Mouse (Mus musculus): ENCODE data around the gene Cdc42bpa. TPM values are rescaled to one million over a fixed set of nuclear protein-coding genes. Genes with fewer than 3 reads are reported as not detected.

Gene Cdc42bpa
- polyA plus RNA-seq, 1 experiment from 2014 or later = 30.3 TPM

- WGBS = 81% methylated on average over 4 of the region's 4 CpGs
- no peak within 1 kb of the TSS for H3K4me3 ChIP-seq (ENCODE audit: low read depth, low read length)
- no peak for ATAC-seq
Measured at GRCm38 (mm10) chr1:180198959-180199714, 238.9 kb downstream of the Cdc42bpa start, which contains the start of gene Coq8a. Gene Coq8a (minus strand): TSS chr1:180199602.

GRCm38 (mm10) chr1:180199715-180200050 lies 239.4 kb downstream of the Cdc42bpa start:
- H3K36me3 ChIP-seq (ENCODE audit: control insufficient read depth, insufficient read depth, low read length) = no peaks in the 10 kb centered on the region
- peaks cover 9% of the 10 kb centered on the region for H3K4me1 ChIP-seq (ENCODE audit: control insufficient read depth, insufficient read depth, low read length)
- peaks cover under 1% of the 10 kb centered on the region; the same call in 1 of the 2 replicates for H3K27me3 ChIP-seq (ENCODE audit: control insufficient read depth, insufficient read depth, low read depth, low read length)
- H3K9ac ChIP-seq (ENCODE audit: low read depth, low read length) = no peak overlapping the region
- WGBS = 76% methylated on average over 4 of the region's 4 CpGs
- H3K9me3 ChIP-seq (replicated peaks; ENCODE audit: control insufficient read depth, low read length, poor library complexity, severe bottlenecking) = 0 out of 2 replicates have a peak, but pooled peaks cover 3% of the 10 kb centered on the region
- H3K27ac ChIP-seq (ENCODE audit: low read length) = no peak overlapping the region
- ATAC-seq = no peak
- H3K4me3 ChIP-seq (ENCODE audit: low read depth, low read length) = no peak overlapping the region
- no peak overlapping the region for H3K4me2 ChIP-seq (ENCODE audit: low read length)

More at GRCm38 (mm10) chr1:180198959-180199714, 238.9 kb downstream of the Cdc42bpa start, which contains the start of gene Coq8a:
- H3K9me3 ChIP-seq (replicated peaks; ENCODE audit: control insufficient read depth, low read length, poor library complexity, severe bottlenecking) = no peaks in the 10 kb centered on the region
- no peak within 1 kb of the TSS for H3K27ac ChIP-seq (ENCODE audit: low read length)
- no peaks in the 10 kb centered on the region for H3K36me3 ChIP-seq (ENCODE audit: control insufficient read depth, insufficient read depth, low read length)
- H3K4me1 ChIP-seq (ENCODE audit: control insufficient read depth, insufficient read depth, low read length) = peaks cover 9% of the 10 kb centered on the region
- H3K27me3 ChIP-seq (ENCODE audit: control insufficient read depth, insufficient read depth, low read depth, low read length) = peaks cover 6% of the 10 kb centered on the region; the same call in 1 of the 2 replicates
- H3K4me2 ChIP-seq (ENCODE audit: low read length) = no peak within 1 kb of the TSS
- no peak within 1 kb of the TSS for H3K9ac ChIP-seq (ENCODE audit: low read depth, low read length)

GRCm38 (mm10) chr1:180200722-180201121 lies 240.4 kb downstream of the Cdc42bpa start:
- Histone ChIP-seq H3K4me1 (ENCODE audit: control insufficient read depth, insufficient read depth, low read length) (0 out of 2 replicates have a peak, but pooled peaks cover 2% of the 10 kb centered on the region), H3K4me2 (ENCODE audit: low read length) (no peak overlapping the region), H3K4me3 (ENCODE audit: low read depth, low read length) (no peak overlapping the region), H3K27ac (ENCODE audit: low read length) (no peak overlapping the region), H3K9ac (ENCODE audit: low read depth, low read length) (no peak overlapping the region), H3K27me3 (ENCODE audit: control insufficient read depth, insufficient read depth, low read depth, low read length) (no peaks in the 10 kb centered on the region), H3K9me3 (replicated peaks; ENCODE audit: control insufficient read depth, low read length, poor library complexity, severe bottlenecking) (0 out of 2 replicates have a peak, but pooled peaks cover 3% of the 10 kb centered on the region), H3K36me3 (ENCODE audit: control insufficient read depth, insufficient read depth, low read length) (no peaks in the 10 kb centered on the region)
- WGBS = 70% methylated on average over 5 of the region's 5 CpGs
- ATAC-seq = no peak

GRCm38 (mm10) chr1:180208370-180208769 lies 248.1 kb downstream of the Cdc42bpa start:
- no peak for ATAC-seq
- H3K9me3 ChIP-seq (replicated peaks; ENCODE audit: control insufficient read depth, low read length, poor library complexity, severe bottlenecking) = 0 out of 2 replicates have a peak, but pooled peaks cover 3% of the 10 kb centered on the region

GRCm38 (mm10) chr1:180210031-180210432 lies 249.8 kb downstream of the Cdc42bpa start:
- no peak overlapping the region for H3K4me2 ChIP-seq (ENCODE audit: low read length)
- H3K27ac ChIP-seq (ENCODE audit: low read length) = no peak overlapping the region
- no peaks in the 10 kb centered on the region for H3K4me1 ChIP-seq (ENCODE audit: control insufficient read depth, insufficient read depth, low read length)
- H3K36me3 ChIP-seq (ENCODE audit: control insufficient read depth, insufficient read depth, low read length) = no peaks in the 10 kb centered on the region
- no peak for ATAC-seq
- no peaks in the 10 kb centered on the region for H3K27me3 ChIP-seq (ENCODE audit: control insufficient read depth, insufficient read depth, low read depth, low read length)
- no peak overlapping the region for H3K9ac ChIP-seq (ENCODE audit: low read depth, low read length)
- WGBS = 82% methylated on average over 4 of the region's 4 CpGs
- H3K9me3 ChIP-seq (replicated peaks; ENCODE audit: control insufficient read depth, low read length, poor library complexity, severe bottlenecking) = no peaks in the 10 kb centered on the region
- no peak overlapping the region for H3K4me3 ChIP-seq (ENCODE audit: low read depth, low read length)

More at GRCm38 (mm10) chr1:180208370-180208769, 248.1 kb downstream of the Cdc42bpa start:
- Histone ChIP-seq H3K36me3 (ENCODE audit: control insufficient read depth, insufficient read depth, low read length) (no peaks in the 10 kb centered on the region), H3K4me1 (ENCODE audit: control insufficient read depth, insufficient read depth, low read length) (no peaks in the 10 kb centered on the region), H3K4me2 (ENCODE audit: low read length) (no peak overlapping the region), H3K27me3 (ENCODE audit: control insufficient read depth, insufficient read depth, low read depth, low read length) (no peaks in the 10 kb centered on the region), H3K9ac (ENCODE audit: low read depth, low read length) (no peak overlapping the region), H3K4me3 (ENCODE audit: low read depth, low read length) (no peak overlapping the region), H3K27ac (ENCODE audit: low read length) (no peak overlapping the region)
- 90% methylated on average over 3 of the region's 3 CpGs for WGBS

- Histone ChIP-seq H3K27ac (ENCODE audit: low read length) (no peak overlapping the region), H3K9me3 (replicated peaks; ENCODE audit: control insufficient read depth, low read length, poor library complexity, severe bottlenecking) (no peaks in the 10 kb centered on the region), H3K4me2 (ENCODE audit: low read length) (no peak overlapping the region), H3K36me3 (ENCODE audit: control insufficient read depth, insufficient read depth, low read length) (no peaks in the 10 kb centered on the region), H3K4me3 (ENCODE audit: low read depth, low read length) (no peak overlapping the region), H3K27me3 (ENCODE audit: control insufficient read depth, insufficient read depth, low read depth, low read length) (no peaks in the 10 kb centered on the region), H3K4me1 (ENCODE audit: control insufficient read depth, insufficient read depth, low read length) (no peaks in the 10 kb centered on the region), H3K9ac (ENCODE audit: low read depth, low read length) (no peak overlapping the region)
- no peak for ATAC-seq
- WGBS = 83% methylated on average over 9 of the region's 9 CpGs
Measured at GRCm38 (mm10) chr1:180210781-180211271, 250.6 kb downstream of the Cdc42bpa start.

- Histone ChIP-seq H3K9me3 (replicated peaks; ENCODE audit: control insufficient read depth, low read length, poor library complexity, severe bottlenecking) (no peaks in the 10 kb centered on the region), H3K27me3 (ENCODE audit: control insufficient read depth, insufficient read depth, low read depth, low read length) (no peaks in the 10 kb centered on the region), H3K4me1 (ENCODE audit: control insufficient read depth, insufficient read depth, low read length) (no peaks in the 10 kb centered on the region), H3K9ac (ENCODE audit: low read depth, low read length) (no peak overlapping the region), H3K27ac (ENCODE audit: low read length) (no peak overlapping the region), H3K4me2 (ENCODE audit: low read length) (no peak overlapping the region), H3K4me3 (ENCODE audit: low read depth, low read length) (no peak overlapping the region), H3K36me3 (ENCODE audit: control insufficient read depth, insufficient read depth, low read length) (no peaks in the 10 kb centered on the region)
- ATAC-seq = no peak
- WGBS = 90% methylated on average over 5 of the region's 5 CpGs
Measured at GRCm38 (mm10) chr1:180212911-180213310, 252.6 kb downstream of the Cdc42bpa start.

- H3K9ac ChIP-seq (ENCODE audit: low read depth, low read length) = no peak overlapping the region
- peak; percentile 48; the same call in 1 of the 2 replicates for ATAC-seq
- 17% methylated on average over 4 of the region's 4 CpGs for WGBS
- no peak overlapping the region for H3K4me2 ChIP-seq (ENCODE audit: low read length)
- H3K4me1 ChIP-seq (ENCODE audit: control insufficient read depth, insufficient read depth, low read length) = no peaks in the 10 kb centered on the region
- no peak overlapping the region for H3K27ac ChIP-seq (ENCODE audit: low read length)
- no peaks in the 10 kb centered on the region for H3K36me3 ChIP-seq (ENCODE audit: control insufficient read depth, insufficient read depth, low read length)
- no peaks in the 10 kb centered on the region for H3K27me3 ChIP-seq (ENCODE audit: control insufficient read depth, insufficient read depth, low read depth, low read length)
- H3K9me3 ChIP-seq (replicated peaks; ENCODE audit: control insufficient read depth, low read length, poor library complexity, severe bottlenecking) = no peaks in the 10 kb centered on the region
- H3K4me3 ChIP-seq (ENCODE audit: low read depth, low read length) = no peak overlapping the region
Measured at GRCm38 (mm10) chr1:180215044-180215443, 254.8 kb downstream of the Cdc42bpa start.
